Mouse (Mus musculus): ENCODE results near the gene Aldh4a1.

Aldh4a1 gene

GRCm38 (mm10) chr4:139619765-139620164, 2.9 kb upstream of the Aldh4a1 start:
- no peak for DNase-seq (ENCODE audit: low read depth, low spot score)

GRCm38 (mm10) chr4:139623434-139624115, 909 bp downstream of the Aldh4a1 start:
- no peak for DNase-seq (ENCODE audit: low read depth, low spot score)

GRCm38 (mm10) chr4:139624116-139624489, 1.4 kb downstream of the Aldh4a1 start:
- DNase-seq (ENCODE audit: low read depth, low spot score): no peak

- DNase-seq (ENCODE audit: low read depth, low spot score): no peak
Measured at GRCm38 (mm10) chr4:139624706-139625105, 2.0 kb downstream of the Aldh4a1 start.

- DNase-seq (ENCODE audit: low read depth, low spot score): no peak
Measured at GRCm38 (mm10) chr4:139627361-139627760, 4.7 kb downstream of the Aldh4a1 start.

- DNase-seq (ENCODE audit: low read depth, low spot score): no peak
Measured at GRCm38 (mm10) chr4:139630171-139630570, 7.5 kb downstream of the Aldh4a1 start.

- DNase-seq (ENCODE audit: low read depth, low spot score): no peak
Measured at GRCm38 (mm10) chr4:139631141-139631540, 8.5 kb downstream of the Aldh4a1 start.

- no peak for DNase-seq (ENCODE audit: low read depth, low spot score)
Measured at GRCm38 (mm10) chr4:139631569-139632253, 9.0 kb downstream of the Aldh4a1 start.

- DNase-seq (ENCODE audit: low read depth, low spot score): no peak
Measured at GRCm38 (mm10) chr4:139632254-139632580, 9.6 kb downstream of the Aldh4a1 start.

- DNase-seq (ENCODE audit: low read depth, low spot score): no peak
Measured at GRCm38 (mm10) chr4:139636373-139636772, 13.7 kb downstream of the Aldh4a1 start.

- DNase-seq (ENCODE audit: low read depth, low spot score): no peak
Measured at GRCm38 (mm10) chr4:139637847-139638246, 15.2 kb downstream of the Aldh4a1 start.

GRCm38 (mm10) chr4:139638356-139638755, 15.7 kb downstream of the Aldh4a1 start:
- no peak for DNase-seq (ENCODE audit: low read depth, low spot score)

- DNase-seq (ENCODE audit: low read depth, low spot score): no peak
Measured at GRCm38 (mm10) chr4:139639801-139640200, 17.1 kb downstream of the Aldh4a1 start.

- no peak for DNase-seq (ENCODE audit: low read depth, low spot score)
Measured at GRCm38 (mm10) chr4:139640333-139640732, 17.7 kb downstream of the Aldh4a1 start.

- DNase-seq (ENCODE audit: low read depth, low spot score): no peak
Measured at GRCm38 (mm10) chr4:139640775-139641174, 18.1 kb downstream of the Aldh4a1 start.

- DNase-seq (ENCODE audit: low read depth, low spot score): no peak
Measured at GRCm38 (mm10) chr4:139641829-139642425, 19.3 kb downstream of the Aldh4a1 start.

- peak; percentile 50 for DNase-seq (ENCODE audit: low read depth, low spot score)
Measured at GRCm38 (mm10) chr4:139643972-139644371, 21.3 kb downstream of the Aldh4a1 start.

- DNase-seq (ENCODE audit: low read depth, low spot score): no peak
Measured at GRCm38 (mm10) chr4:139646916-139647315, 24.2 kb downstream of the Aldh4a1 start.

- no peak for DNase-seq (ENCODE audit: low read depth, low spot score)
Measured at GRCm38 (mm10) chr4:139650086-139650743, 27.5 kb downstream of the Aldh4a1 start.

GRCm38 (mm10) chr4:139650907-139651306, 28.2 kb downstream of the Aldh4a1 start:
- no peak for DNase-seq (ENCODE audit: low read depth, low spot score)

GRCm38 (mm10) chr4:139653238-139653637, 30.6 kb downstream of the Aldh4a1 start, which contains the start of gene Tas1r2:
TSS of gene Tas1r2 (plus strand) at chr4:139653538.
- DNase-seq (ENCODE audit: low read depth, low spot score): no peak

GRCm38 (mm10) chr4:139661897-139662296, 39.2 kb downstream of the Aldh4a1 start:
- DNase-seq (ENCODE audit: low read depth, low spot score): no peak

Data from retina, adult 2 months (tissue).